Mouse (Mus musculus) ES-Bruce4 (cell line): Measurements from ENCODE around the gene Myo1g.

Experiments
- CTCF ChIP-seq: IDR thresholded peaks from one replicate; pipeline ENCODE4 v1.8.1; 2011; ENCODE audit warnings: low read depth, low read length
- POLR2A ChIP-seq: IDR thresholded peaks from one replicate; pipeline ENCODE4 v1.8.1; 2011; ENCODE audit warnings: low read length; ENCODE audit not compliant: insufficient read depth

- TF ChIP-seq CTCF (no peak), POLR2A (no peak)
Observed at GRCm38 (mm10) chr11:6545186-6545856, 24.6 kb upstream of the Myo1g start.
